Comparison of ENCODE assay signal across 15 mouse cellular contexts in the genomic region with DNA sequence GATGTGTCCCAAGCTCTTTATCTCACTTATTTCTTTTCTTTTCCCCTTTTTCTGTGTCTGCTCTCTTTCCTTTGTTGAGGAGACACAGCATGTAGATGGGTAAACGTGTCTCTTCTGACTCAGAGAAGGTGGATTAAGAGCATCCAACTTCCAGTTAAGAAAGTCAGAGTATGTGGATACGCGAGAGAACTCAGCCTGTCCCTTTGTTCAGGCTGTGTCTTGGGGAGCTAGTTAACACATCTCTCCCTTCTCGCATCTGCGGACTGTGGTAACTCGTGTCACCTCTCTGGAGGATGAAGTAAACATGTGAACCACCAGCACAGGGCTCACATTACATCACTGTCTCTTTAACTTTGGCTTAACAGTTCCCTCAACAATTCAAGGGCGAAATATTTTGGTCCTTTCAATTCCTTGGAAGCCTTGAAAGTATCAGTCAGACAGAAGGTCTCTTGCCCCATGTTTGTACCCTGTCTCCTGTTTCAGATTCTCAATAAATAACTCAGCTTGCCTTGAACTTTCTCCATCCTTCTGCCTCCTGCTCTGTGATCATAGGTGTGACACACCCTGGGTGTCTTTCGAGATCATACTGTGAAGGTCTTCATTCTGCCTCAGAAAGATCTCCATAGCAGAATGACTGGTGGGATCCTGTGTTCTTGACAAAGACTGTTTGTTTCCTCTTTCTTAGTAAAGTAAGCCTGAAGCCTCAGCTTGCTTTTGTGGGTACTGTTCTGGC. TPM values are rescaled to one million over a fixed set of nuclear protein-coding genes. Genes with fewer than 3 reads are reported as not detected.
"Had no signal": no experiment of that assay in that cellular context is flagged by ENCODE, and none has a peak within 500 bp of the region (broad histone marks: within the 10 kb centered on the region; RNA-seq: fewer than 3 reads in every experiment).

No protein-coding gene starts in this region.

- H3K36me3 ChIP-seq: limb, embryonic 12.5 days; limb, embryonic 15.5 days had no signal

- H3K9me3 ChIP-seq: limb, embryonic 12.5 days; limb, embryonic 15.5 days had no signal

- H3K9ac ChIP-seq: limb, embryonic 12.5 days; limb, embryonic 15.5 days; liver, embryonic 14.5 days; liver, postnatal 0 days; lung, embryonic 14.5 days had no signal

- ATAC-seq: intestine, postnatal 0 days; liver, postnatal 0 days; lung, postnatal 0 days had no signal

- H3K4me3 ChIP-seq: limb, embryonic 12.5 days; limb, embryonic 15.5 days had no signal

- DNase-seq: kidney, postnatal 10 days; kidney, postnatal 4 days; left cerebral cortex, postnatal 4 days; liver, postnatal 0 days; lung, embryonic 14.5 days; midbrain, embryonic 14.5 days; thymus, adult 18-20 months; thymus, postnatal 36 days had no signal

- H3K27ac ChIP-seq: limb, embryonic 12.5 days; limb, embryonic 15.5 days; liver, embryonic 14.5 days; macrophage had no signal

- H3K27me3 ChIP-seq: limb, embryonic 12.5 days; limb, embryonic 15.5 days had no signal

- H3K4me2 ChIP-seq: limb, embryonic 12.5 days; limb, embryonic 15.5 days; liver, embryonic 11.5 days; lung, embryonic 14.5 days had no signal

RNA-seq across cellular contexts. Expression of a gene that starts 51.0 kb away (rescaled TPM):
- polyA plus RNA-seq: macrophage had no signal
